Mouse (Mus musculus): ENCODE results near the gene Cer1. TPM values are rescaled to one million over a fixed set of nuclear protein-coding genes. Genes with fewer than 3 reads are reported as not detected.

Cer1 gene
- not detected in 2 replicates for polyA plus RNA-seq (2015; fragmentation: Nextera tagmentation; extraction: Ambion mirVana)

GRCm38 (mm10) chr4:82884636-82885534 lies at the start of gene Cer1:
Gene Cer1 (minus strand): TSS chr4:82885148.

GRCm38 (mm10) chr4:82859131-82860125 lies 25.5 kb downstream of the Cer1 start, which contains the start of gene Zdhhc21:
Gene Zdhhc21 (minus strand): TSS chr4:82859958.

Other genes starting within 250 kb of the Cer1 start
- gene Nfib, start 179.4 kb downstream of the Cer1 start, polyA plus RNA-seq (2015; fragmentation: Nextera tagmentation; extraction: Ambion mirVana) = 23.5 and 25.0 TPM in 2 replicates
- gene Zdhhc21, start 25.2 kb downstream of the Cer1 start, polyA plus RNA-seq (2015; fragmentation: Nextera tagmentation; extraction: Ambion mirVana) = 4.5 and 5.8 TPM in 2 replicates
- 1.8 and 2.2 TPM in 2 replicates for gene Frem1, start 167.2 kb upstream of the Cer1 start, polyA plus RNA-seq (2015; fragmentation: Nextera tagmentation; extraction: Ambion mirVana)

Measured in adrenal gland, postnatal 0 days (tissue).